Mouse (Mus musculus) c-Kit-negative CD71-positive TER-119-positive erythroid progenitor cells, embryonic 14.5 days (primary cell): ENCODE results near the gene Npnt.

Experiments
- DNase-seq: peaks from one replicate; pipeline ENCODE4 v3.0.0-alpha.2; 2013; ENCODE audit warnings: low read depth, low spot score

The Npnt gene

DNA sequence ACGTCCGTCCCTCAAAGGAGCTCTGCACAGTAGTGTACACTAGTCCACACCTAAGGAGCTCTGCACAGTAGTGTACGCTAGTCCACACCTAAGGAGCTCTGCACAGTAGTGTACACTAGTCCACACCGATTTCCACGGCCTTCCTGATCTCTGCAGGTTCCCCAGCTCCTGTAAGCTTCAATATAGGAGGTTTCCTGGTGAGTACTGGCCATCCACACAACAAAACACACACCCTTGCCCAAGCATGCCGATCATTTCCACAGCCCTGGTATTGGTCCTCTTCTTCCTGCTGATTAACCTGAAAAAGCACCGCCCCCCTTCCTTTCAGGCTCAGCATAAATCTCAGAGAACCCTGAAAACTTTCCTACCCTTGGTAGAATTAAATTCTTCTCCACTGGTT lies 57.6 kb downstream of the Npnt start:
- no peak for DNase-seq

DNA sequence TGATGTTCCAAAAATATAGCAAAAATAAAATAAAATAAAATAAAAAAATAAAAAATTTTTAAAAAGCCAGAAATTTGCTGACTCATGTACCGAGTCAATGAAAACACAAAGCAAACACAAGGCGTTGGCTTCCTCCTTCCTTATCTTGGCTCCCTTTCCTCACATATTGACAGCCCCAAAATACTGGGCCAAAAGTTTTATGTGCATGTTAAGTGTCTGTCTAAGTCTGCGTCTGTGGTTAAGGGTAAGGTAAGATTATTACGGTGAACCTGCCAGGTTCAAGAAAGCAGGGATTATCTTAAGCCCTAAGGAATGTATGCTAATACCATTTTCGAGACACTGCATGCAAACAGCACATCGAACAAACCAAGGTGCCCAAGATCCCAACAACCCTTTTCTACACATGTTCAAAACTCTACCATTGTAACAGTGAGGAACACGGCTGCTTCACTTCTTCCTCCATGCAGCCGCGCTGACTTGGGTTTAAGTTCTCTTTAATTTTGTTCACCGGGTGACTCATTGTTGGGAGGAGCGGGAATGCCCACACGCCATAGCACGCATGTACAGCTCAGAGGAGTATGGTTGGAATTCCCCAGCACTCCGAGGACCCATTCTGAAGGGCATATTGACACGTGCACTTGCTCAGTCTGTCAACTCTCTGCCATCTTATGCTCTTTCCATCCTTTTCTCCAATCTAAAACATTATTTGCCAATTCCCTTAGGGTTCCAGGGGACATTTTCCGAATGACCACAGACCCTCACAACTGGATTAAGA lies 62.8 kb downstream of the Npnt start:
- DNase-seq, result no peak

DNA sequence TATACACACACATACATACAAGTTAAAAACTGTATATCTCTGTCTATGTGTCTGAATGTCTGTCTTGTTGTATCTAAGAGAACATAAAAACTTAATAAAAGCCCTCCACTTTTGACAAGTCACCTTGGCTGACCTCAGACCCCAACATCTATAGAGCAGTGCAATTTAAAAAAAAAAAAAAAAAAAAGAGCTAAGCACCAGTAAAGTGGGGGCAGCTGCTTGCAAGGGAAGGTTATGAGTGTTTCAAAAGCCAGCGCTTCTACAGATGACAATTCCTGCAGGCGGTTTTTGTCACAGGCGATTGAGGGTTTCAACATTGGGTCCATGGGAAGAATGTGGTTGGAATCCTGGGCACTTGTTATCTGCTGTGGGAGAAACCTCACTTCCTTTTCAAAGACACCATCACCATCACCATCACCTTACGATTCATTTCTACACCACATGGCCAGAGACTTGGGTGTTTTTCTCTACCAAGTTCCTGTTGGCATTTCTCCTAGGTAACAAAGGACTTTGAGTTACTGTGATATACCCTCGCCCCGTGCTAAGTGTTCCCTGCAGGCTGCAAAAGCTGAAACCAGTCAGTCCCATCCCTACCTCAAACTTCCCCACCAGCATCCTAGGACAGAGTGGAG lies 63.6 kb downstream of the Npnt start:
- no peak for DNase-seq

DNA sequence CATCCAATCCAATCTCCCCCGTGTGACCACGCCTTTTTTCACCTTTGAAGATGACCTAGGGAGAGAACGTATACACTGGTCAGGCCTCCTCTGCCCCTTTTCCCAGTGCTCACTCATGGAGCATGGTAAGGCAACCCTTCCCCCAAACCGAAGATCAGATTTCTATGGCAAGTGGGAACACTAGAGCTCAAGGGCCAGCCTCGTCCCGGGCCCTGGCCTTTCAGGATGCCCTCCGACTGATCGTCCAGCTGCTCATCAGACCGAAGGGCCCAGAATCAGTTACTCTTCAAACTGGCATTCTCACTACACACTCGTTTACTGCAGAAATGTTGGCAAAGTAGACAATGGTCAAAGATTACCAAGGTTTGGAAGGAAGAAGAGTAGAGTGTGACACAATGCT lies 65.6 kb downstream of the Npnt start:
- DNase-seq, result no peak

DNA sequence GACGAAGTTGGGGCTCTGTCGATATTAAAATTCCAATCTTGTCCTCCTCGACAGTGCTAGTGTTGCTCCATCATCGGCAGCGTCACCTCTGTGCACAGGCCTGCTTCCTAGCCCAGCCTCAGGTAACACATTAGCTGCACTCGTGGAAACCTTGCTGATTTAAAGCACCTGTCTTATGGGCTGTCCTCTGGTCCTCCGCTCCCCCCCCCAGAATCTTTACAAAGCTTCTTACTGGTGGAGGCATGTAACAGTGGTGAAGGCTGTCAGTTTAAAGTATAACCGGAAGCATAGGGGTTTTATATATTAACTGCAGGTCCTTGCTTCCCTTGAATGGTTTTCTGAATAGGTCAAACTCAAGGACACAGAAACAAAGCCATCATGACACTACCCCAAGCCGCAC lies 66.8 kb downstream of the Npnt start:
- DNase-seq, result no peak

DNA sequence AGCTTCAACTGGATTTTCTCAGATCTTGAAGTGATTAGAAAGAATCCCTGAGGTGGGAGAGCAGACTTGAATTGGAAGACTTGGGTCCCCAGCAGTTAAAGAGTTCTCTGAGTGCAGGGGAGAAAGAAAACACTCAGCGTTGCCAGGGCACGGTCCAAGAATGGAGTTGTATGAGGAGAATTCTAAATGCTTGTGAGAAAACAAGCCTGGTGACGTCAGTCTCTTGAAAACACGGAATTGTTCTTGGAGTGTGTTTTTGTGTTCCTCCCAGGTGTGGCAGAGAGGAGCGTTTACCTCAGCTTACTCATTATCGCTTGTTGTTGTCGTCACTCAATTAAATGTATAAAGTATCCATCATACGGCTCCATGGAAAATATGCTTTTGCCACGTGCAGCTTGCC lies 69.3 kb downstream of the Npnt start:
- no peak for DNase-seq

DNA sequence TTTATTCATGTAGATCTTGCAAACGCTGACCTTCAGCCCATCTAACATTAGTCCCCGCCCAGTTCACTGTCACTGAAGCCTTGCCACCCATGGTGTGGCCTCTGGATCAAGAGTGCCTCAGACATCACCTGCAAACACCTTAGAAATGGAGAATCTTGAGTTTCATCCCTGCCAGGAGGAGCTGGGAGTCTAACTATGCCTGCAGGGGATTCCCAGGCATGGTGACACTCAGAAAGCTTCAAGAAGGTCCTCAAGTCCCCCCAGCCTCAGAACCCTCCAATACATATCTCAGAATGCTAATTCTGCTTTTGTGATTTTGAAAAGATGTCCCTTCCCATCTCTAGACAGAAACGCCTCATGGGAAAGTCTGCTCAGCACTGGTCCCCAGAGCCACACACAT lies 69.7 kb downstream of the Npnt start:
- DNase-seq, result no peak

DNA sequence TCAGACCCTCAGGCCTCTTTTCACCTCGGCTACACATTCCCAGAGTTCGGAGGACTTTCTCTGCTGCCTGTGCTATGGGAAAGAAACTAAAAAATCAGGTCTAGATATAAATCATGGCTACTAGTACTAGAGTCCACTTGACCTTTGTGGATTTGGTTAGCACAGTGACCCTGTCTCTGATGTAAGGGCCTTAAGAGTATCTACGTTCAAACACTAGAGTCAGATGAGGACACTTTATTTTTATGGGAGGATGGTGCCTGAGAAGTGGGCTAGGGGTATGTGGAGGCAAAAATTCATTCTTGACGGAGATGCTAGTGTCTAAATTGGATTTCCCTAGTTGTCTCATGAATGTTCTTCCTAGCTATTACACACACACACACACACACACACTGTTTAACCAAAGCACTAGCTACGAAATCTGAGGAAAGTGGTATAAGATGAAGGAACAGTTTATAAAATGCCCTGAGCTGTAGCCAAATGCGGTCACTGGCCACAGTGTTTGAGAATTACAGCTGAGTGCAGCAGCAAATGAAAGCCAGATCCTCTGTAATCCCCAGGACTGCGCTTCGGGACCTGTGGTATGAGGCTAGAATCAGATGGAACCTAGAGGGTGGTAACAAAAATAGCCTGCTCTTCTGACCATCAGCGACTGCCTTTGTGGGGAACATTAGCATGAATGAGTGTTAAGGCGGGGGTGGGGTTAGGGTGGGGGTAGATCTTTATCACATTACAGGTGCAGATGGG lies 73.0 kb downstream of the Npnt start:
- DNase-seq, result no peak

DNA sequence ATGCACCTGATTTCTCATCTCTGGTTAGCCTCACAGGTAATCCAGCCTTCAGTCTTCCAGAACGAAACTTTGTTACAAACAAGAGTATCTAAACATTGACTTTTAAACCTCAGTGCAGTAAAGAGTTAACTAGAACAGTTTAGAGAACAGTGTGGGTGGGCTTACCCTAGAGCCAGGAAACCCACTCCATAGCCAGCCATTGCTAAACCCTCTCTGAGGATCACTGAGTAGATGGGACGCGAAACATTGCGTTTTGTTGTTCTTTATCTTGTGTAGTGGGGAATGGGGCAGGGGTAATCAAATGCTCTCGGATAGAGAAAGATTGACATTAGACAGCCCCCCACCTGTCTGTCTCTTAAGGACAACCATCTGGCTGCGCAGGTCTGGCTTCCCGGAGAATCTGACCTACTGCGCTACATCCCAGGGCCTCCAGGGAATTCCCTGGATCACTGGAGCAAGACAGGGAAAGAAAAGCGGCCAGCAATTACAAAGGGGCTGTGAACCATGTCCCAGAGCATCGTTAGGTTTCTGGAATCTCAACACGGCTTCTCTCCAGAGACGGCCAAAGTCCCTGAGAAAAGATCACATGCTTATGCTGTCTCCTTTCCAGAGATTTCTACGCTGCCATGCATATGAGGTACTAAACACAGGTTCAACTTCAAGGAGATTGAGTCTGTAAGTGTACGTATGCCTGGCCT lies 73.9 kb downstream of the Npnt start:
- DNase-seq, result no peak

DNA sequence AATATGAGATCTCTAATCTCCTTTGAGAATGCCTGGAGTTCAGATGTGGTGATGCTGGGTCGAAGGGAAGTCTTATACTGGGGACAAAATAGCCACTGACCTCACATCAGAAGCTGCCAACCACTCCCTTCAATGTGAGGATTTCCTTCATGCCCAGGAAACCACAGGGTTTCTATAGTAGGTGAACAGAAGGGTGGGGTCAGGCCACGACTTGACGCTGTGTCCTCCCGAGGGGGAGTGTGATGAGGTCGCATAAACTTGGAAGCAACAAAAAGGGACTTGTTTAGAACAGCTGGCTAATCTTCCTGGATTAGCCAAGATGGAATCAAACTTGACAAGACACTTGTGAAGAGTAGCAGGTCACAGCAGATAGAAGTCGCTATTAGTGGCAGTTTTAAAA lies 76.8 kb downstream of the Npnt start:
- DNase-seq, result no peak

DNA sequence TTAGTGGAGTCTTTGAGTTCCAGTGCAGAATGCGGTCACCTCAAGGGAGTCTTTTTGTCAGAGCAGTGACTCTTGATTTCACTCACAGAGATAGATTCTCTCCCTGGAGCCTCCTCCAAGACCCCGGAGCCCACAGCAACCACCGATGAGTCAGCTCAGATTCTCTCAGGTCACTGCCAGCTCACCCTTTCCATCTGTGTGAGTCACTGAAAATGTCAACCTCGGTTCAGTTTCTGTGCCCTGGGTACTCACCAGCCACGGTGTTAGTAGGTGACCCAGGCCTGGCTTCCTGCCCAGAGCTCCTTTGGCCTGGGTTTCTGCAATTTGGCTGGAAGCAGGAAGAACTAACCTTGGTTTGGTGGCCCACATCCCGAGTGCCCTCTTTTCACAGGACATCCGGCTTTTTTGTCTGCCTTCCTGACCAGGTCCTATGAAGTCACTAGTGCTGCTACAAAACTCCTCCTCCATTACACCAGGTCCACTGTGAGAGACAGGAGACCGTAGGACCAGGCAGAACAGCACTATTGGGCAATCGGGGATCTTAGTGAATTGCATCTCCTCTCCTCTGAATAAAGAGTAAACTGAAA lies 78.7 kb downstream of the Npnt start:
- DNase-seq, result no peak

DNA sequence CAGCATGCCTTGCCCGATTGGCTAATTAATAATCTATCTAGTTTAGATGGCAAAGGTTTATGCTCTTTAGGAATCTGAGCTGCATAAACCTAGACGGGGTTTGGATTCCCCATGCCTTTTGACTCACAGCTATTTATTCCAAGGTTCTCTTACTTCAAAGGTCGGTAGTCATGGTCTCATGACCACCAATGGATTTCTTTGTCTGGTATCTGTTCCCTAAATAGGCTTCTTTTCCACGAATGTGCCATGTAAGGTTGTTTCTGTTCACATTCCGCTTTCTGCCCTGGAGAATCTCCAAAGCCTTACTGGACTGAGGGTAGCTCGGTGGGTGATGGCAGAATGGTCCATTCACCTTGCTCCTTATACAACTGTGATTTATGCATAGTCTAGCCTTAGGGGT lies 80.0 kb downstream of the Npnt start:
- DNase-seq, result no peak

DNA sequence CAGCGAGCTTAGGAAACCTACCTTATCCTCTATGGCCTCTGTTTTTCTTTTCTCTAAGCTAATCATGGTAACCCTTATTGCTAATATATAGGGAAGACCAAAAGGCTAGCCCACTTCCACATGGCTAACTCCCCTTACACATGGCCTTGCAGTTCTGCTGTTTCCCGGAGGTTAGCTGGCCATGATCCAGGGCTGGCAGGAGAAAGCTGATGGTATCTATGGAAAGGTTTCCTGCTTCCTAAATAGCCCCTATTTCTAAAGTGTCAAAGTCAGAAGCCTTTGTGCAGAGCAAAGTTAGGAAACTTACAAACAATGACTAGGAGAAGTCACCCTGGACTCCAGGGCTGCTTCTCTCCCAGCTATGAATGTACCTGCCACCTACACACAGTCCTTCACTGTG lies 81.3 kb downstream of the Npnt start:
- no peak for DNase-seq

DNA sequence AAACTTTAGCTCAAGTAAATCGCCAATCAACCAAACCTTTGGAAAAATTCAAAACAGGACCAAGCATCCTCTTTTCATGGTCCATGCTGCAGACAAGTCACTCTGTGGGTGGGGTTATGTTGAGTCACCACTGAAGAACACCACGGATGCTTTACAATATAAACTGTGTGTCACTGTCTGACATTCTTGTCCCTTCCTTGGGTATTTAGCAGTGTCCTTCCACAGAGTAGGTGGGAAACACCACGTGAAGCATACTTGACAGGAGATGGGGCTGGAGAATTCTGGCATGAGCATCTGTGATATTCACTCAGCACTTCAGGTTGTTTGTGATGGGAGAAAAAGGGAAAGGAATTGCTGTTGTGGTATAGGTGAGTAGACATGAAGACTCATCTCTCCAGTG lies 83.1 kb downstream of the Npnt start:
- DNase-seq, result no peak

DNA sequence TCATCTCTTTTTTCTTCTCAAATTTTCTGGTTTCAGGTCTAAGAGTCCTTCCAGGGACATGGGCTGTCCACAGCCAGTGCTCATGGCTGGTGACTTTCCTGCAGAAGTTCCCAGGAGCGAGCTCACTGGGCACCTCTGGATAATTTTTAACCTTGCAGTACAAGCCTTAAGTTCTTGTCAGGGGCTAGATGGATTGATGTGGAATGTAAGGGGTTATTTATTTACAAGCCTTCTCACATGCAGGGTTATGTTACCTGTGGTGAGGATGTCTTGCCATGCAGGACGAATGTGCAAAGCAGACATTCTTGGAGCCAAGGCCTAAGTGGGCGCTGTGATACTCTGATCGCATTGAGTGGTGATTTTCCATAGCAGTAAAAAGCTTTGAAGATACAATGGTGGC lies 84.5 kb downstream of the Npnt start:
- no peak for DNase-seq

DNA sequence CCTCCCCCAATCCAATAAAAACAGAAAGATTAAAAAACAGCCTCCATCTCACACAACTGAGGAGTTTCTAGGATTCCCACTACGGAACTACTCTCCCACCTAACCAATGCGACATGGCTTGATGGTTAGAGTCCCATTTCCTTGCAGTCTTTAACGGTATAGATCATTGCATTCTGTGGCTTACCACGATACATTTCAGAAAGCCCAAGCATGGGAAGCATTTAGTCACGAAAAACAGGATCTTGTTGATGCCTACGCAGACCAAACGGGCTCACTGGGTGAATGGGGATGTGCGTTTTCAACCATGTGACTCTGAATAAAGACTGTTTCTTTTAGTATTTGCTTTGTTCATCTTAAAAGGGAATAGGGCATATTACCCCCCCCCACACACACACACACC lies 85.1 kb downstream of the Npnt start:
- no peak for DNase-seq

DNA sequence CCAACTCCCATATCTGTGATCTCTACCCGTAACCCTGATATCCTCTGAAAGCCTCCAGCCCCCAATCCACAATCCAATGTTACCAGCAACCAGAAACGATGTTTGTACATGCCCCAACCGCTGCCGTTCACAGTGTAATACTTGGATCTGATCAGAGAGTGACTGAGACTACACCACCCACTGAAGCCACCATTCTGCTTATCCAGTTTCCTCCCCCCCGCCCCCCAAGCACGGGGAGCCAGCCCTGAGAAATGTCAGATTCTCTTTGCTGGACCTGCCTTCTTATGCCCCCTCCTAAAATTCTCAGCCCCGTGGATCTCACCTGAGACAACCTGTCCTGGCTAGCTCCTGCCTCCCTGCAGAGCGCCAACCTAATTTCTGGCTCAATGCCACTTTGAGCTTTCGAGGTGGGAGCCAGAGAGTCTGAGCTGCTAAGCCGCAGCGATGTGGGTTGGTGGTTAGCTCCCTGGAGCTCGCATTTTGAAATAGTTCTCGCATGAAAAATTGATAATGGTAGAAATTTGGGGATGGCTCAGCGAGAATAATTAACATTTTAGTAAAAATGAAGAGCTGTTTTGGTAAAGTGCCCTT lies 85.7 kb downstream of the Npnt start:
- DNase-seq, result no peak

DNA sequence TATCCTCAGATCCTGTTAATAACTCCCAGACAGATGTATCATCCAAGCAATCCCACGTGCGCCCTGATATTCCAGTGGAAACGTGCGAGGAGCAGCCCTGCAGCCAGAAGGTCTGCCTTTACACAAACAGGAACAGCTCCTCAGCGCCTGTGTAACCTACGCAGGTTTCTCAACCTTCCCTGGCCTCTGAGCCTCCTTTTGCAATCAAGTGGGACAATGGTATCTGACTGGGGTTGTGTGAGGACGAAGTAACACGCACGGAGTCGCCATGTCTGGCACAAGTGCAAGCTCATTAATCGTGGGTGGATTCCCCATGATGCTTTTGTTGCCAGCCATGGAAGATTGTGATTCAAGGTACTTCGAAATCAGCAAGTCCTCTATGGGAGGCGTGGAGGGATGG lies 86.2 kb downstream of the Npnt start:
- DNase-seq, result no peak

DNA sequence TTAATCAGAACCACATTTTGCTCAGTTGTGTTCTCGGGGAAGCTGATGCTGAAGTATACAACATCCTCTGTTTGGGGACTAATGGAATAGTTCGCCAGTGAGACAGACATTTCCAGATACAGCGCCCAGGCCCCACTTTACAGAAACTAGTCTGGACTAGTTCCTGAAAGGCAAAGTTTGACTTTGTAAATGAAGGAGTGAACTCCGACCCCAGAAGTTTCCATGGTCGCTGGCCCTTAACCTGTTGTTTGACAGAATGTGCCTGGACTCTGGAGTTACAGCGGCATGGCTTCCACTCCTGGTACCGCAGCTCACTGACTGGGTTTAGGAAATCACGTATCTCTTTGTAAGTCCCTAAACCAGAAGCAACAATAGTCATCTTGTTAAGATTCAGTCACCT lies 89.3 kb downstream of the Npnt start:
- no peak for DNase-seq

DNA sequence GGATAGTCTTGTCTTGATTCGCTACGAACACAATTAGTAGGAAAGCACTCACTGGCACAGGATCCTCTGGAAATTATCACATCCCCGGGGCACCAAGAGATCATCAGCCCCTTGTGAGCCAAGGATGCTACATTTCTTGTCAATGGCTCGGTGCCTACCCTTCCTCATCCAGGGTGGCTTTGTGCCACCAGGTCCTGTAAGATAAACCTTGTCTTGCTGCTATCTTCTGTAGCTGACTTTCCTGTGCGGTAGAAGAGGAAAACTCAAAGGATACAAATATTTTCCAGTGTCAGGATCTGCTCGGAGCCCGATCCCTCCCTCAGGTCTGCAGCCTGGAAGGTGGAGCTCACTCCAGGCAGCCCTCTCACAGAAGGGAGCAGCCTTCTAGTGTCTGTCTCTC lies 90.5 kb downstream of the Npnt start:
- no peak for DNase-seq

DNA sequence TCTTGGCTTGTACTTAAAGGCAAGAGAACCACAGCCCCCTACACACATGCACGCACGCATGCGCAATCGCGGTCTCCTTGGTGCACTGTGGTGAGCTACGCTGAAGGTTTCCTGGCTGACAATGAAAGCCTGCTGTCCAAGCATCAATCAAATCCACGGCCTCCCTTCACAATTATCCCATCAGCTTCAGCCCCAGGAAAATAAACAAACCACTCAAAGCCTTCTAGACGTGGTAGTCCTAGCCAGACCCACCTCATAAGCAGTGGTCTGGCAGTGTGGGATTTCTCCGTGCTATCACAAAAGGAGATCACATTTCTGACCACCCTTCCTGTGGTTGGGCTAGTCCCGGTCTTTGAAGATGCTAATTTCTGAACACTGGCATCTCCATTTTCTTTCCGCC lies 91.2 kb downstream of the Npnt start:
- DNase-seq, result no peak

DNA sequence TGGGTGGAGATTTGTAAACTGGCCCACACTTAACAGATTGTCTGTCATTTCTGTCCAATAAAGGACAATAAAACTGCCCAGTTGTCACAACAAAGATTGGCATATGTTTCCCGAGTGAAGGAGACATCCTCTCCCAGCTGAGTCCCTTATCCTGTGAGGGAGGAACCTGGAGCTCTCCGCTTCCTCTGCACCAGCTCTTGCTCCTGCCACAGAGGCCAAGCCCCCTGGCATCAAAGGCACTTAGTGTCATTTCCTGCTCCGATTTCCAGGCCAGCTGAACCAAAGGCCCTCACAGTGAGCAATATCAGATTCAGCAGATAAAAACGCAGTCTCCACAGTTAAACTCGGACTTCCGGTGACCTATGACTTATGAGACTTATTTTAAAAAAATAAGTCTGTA lies 93.4 kb downstream of the Npnt start:
- no peak for DNase-seq
